Mouse (Mus musculus) forebrain, postnatal 0 days (tissue): ENCODE data around the gene Krt86. TPM values are rescaled to one million over a fixed set of nuclear protein-coding genes. Genes with fewer than 3 reads are reported as not detected.

Experiments used
- ATAC-seq: fragments of 200-750 bp; cut with Nextera tagmentation; 2 replicates; pipeline ENCODE4 v1.8.0; 2017; ENCODE audit warnings: mild to moderate bottlenecking, moderate library complexity
- DNase-seq: peaks from one replicate; pipeline ENCODE4 v3.0.0-alpha.2; 2015
- H3K27ac ChIP-seq: fragments of 300-500 bp; sonication (generic); 2 replicates; pipeline ENCODE4 v1.5.1; 2014; ENCODE audit warnings: low read depth, mild to moderate bottlenecking, antibody characterized with exemption, low read length, moderate library complexity, mixed read lengths
- H3K27me3 ChIP-seq: fragments of 300-500 bp; sonication (generic); 2 replicates; pipeline ENCODE4 v1.6.1; 2014; ENCODE audit warnings: mild to moderate bottlenecking, low read length, mixed read lengths; ENCODE audit not compliant: insufficient read depth
- H3K36me3 ChIP-seq: fragments of 300-500 bp; sonication (generic); 2 replicates; pipeline ENCODE4 v1.6.1; 2014; ENCODE audit warnings: mild to moderate bottlenecking, moderate library complexity; ENCODE audit not compliant: insufficient read depth
- H3K4me1 ChIP-seq: fragments of 300-500 bp; sonication (generic); 2 replicates; pipeline ENCODE4 v1.6.1; 2014; ENCODE audit warnings: antibody characterized with exemption; ENCODE audit not compliant: insufficient read depth
- H3K4me2 ChIP-seq: fragments of 300-500 bp; sonication (generic); 2 replicates; pipeline ENCODE4 v1.6.1; 2014; ENCODE audit warnings: low read depth, mild to moderate bottlenecking, moderate library complexity
- H3K4me3 ChIP-seq: fragments of 300-500 bp; sonication (generic); 2 replicates; pipeline ENCODE4 v1.5.1; 2014; ENCODE audit warnings: low read depth, low read length, mixed read lengths
- H3K9ac ChIP-seq: fragments of 300-500 bp; sonication (generic); 2 replicates; pipeline ENCODE4 v1.6.1; 2014; ENCODE audit warnings: mild to moderate bottlenecking
- H3K9me3 ChIP-seq: fragments of 300-500 bp; sonication (generic); 2 replicates; pipeline ENCODE4 v1.6.1; 2016; ENCODE audit warnings: low read length
- CTCF ChIP-seq: sonication (generic); IDR thresholded peaks from 2 replicates; pipeline ENCODE4 v1.5.1; 2016; ENCODE audit warnings: antibody characterized with exemption, control low read depth, low read depth
- WGBS: fragments of 180-500 bp; shearing (Covaris S2); extraction: QIAGEN DNeasy Blood & Tissue Kit; methylation state at CpG from one replicate; pipeline ENCODE4 v1.1.7; 2014; 5-methylcytosine and 5-hydroxymethylcytosine counted together
- polyA plus RNA-seq: library from polyadenylated mRNA; unstranded; fragments of >200 nt; fragmentation: Nextera tagmentation; extraction: Ambion mirVana; gene quantifications from 2 replicates; pipeline ENCODE4 v1.2.1, GENCODE M21; 2015
- total RNA-seq: library from RNA; depleted of rRNA; stranded (reverse); fragments of >200 nt; gene quantifications from 2 replicates; pipeline ENCODE4 v1.2.3, GENCODE M21; 2014

Krt86 gene
- total and polyA plus RNA-seq, 2 experiments from 2014 or later = 0.14 to 0.19 TPM

- no peak overlapping the region for H3K4me3 ChIP-seq
- H3K9me3 ChIP-seq = 0 out of 2 replicates have a peak, but pooled peaks cover 3% of the 10 kb centered on the region
- H3K4me2 ChIP-seq = no peak overlapping the region
- no peaks in the 10 kb centered on the region for H3K4me1 ChIP-seq
- H3K36me3 ChIP-seq = no peaks in the 10 kb centered on the region
- WGBS = 9% methylated on average over 13 of the region's 13 CpGs
- H3K27ac ChIP-seq = no peak overlapping the region
- DNase-seq = peak; percentile 54
- H3K27me3 ChIP-seq = no peaks in the 10 kb centered on the region
- peak; percentile 68 for TF ChIP-seq CTCF
- ATAC-seq = peak; percentile 79
- no peak overlapping the region for H3K9ac ChIP-seq
These were observed 20.1 kb upstream of the Krt86 start for GRCm38 (mm10) chr15:101453093-101453736.

- DNase-seq (no peak), ATAC-seq (no peak)
- Histone ChIP-seq H3K27me3 (no peaks in the 10 kb centered on the region), H3K36me3 (no peaks in the 10 kb centered on the region), H3K4me1 (no peaks in the 10 kb centered on the region), H3K9ac (no peak overlapping the region), H3K4me2 (no peak overlapping the region), H3K9me3 (0 out of 2 replicates have a peak, but pooled peaks cover 3% of the 10 kb centered on the region), H3K27ac (no peak overlapping the region), H3K4me3 (no peak overlapping the region)
- WGBS = 93% methylated on average over 8 of the region's 8 CpGs
- no peak for TF ChIP-seq CTCF
These were observed 18.5 kb upstream of the Krt86 start for GRCm38 (mm10) chr15:101454774-101455173.

DNA sequence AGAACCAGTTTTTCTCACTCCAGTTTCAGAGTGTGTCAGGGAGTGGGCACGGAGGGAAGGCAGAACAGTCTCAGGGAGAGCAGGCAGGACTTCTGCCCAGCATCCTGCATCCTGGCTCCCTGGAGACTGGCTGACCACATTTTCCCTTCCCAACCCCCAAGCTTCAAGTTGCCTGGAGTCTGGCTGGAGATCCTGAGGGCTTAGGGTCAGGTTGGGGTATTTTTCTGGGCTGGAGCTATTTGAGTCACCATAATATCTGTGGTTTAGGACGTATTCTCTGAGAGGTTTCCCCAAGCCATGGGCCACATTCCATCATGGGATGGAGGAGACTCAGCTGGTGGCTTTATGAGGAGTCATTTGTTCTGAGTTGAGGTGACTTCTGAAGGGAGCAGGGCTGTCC, 18.0 kb upstream of the Krt86 start:
- no peaks in the 10 kb centered on the region for H3K36me3 ChIP-seq
- H3K4me3 ChIP-seq = no peak overlapping the region
- no peak for DNase-seq
- no peak overlapping the region for H3K4me2 ChIP-seq
- no peak overlapping the region for H3K9ac ChIP-seq
- H3K4me1 ChIP-seq = no peaks in the 10 kb centered on the region
- TF ChIP-seq CTCF = no peak
- no peaks in the 10 kb centered on the region for H3K27me3 ChIP-seq
- 92% methylated on average over 2 of the region's 2 CpGs for WGBS
- ATAC-seq = no peak
- no peak overlapping the region for H3K27ac ChIP-seq
- 0 out of 2 replicates have a peak, but pooled peaks cover 3% of the 10 kb centered on the region for H3K9me3 ChIP-seq

DNA sequence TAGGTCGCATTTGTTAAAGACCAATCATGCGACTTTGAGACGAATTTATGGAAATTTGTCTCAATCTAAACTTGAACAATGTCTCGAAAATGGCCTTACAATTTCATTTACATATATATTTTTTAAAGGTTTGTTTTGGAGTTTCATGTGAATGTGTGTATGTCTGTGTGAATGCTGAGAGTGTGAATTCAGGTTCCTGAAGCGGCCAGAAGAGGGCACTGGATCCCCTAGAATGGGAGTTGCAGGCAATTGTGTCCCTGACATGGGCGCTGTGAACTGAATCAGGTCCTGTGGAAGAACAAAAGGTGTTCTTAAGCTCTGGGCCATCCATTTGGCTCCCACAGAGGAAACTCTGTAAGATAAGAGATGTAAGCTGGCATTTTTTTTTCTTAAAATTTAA, 17.4 kb upstream of the Krt86 start:
- H3K9me3 ChIP-seq = 0 out of 2 replicates have a peak, but pooled peaks cover 3% of the 10 kb centered on the region
- ATAC-seq = no peak
- no peak overlapping the region for H3K4me2 ChIP-seq
- no peak for TF ChIP-seq CTCF
- H3K4me1 ChIP-seq = no peaks in the 10 kb centered on the region
- WGBS = 90% methylated on average over 6 of the region's 6 CpGs
- H3K4me3 ChIP-seq = no peak overlapping the region
- H3K27me3 ChIP-seq = no peaks in the 10 kb centered on the region
- H3K9ac ChIP-seq = no peak overlapping the region
- DNase-seq = no peak
- H3K36me3 ChIP-seq = no peaks in the 10 kb centered on the region
- H3K27ac ChIP-seq = no peak overlapping the region

DNA sequence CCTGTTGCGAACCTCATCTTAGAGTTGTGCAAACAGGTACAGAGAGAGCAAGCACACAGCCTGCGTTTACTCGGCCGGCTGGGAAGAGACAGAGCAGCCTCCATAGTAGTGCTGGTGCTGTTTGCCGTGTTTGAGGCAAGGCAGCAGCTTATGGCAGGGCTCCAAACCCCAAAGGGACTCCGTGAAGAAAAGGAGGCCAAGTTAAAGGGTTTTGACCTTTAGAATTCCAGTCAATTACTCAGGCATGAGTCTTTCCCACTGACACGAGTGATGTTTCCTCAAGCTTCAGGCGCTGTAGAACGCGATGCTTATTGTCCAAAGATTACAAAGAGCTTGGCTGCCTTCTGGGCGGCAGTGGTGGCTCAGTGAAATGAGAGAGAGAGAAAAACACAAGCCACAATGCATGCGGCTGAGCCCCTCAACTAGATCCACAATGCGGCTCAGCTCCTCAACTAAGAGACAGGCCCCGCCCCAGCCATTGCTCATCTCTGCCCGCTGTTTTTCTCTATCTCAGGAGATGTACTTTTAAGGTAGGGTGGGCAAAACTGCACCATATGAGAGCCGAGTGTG, 14.8 kb upstream of the Krt86 start:
- TF ChIP-seq CTCF = no peak
- ATAC-seq = peak; percentile 29
- H3K4me3 ChIP-seq = no peak overlapping the region
- no peaks in the 10 kb centered on the region for H3K4me1 ChIP-seq
- 34% methylated on average over 16 of the region's 16 CpGs for WGBS
- peak overlapping the region; percentile 10; the same call in 1 of the 2 replicates for H3K9ac ChIP-seq
- H3K27me3 ChIP-seq = no peaks in the 10 kb centered on the region
- H3K27ac ChIP-seq = no peak overlapping the region
- no peaks in the 10 kb centered on the region for H3K36me3 ChIP-seq
- no peak overlapping the region for H3K4me2 ChIP-seq
- peak; percentile 29 for DNase-seq
- 0 out of 2 replicates have a peak, but pooled peaks cover 3% of the 10 kb centered on the region for H3K9me3 ChIP-seq

DNA sequence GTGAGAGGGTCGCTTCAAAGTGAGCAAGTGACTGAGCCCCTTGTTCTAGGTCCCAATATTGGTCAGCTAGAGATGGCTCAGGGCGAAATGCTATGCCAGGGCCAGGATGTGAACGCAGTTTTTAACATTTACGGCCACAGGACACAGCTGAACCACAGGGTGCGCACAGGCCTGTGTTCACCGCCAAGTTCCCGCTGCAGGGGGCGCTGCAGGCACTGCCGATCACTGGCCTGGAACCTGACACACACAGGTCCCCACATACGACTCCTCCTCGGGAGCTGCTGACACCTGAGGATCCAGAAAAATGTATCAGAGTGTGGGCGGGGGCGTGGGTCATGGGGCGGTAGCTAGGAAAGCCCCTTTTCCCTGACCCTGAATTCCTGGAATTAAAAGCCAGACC, 14.0 kb upstream of the Krt86 start:
- no peaks in the 10 kb centered on the region for H3K4me1 ChIP-seq
- no peaks in the 10 kb centered on the region for H3K27me3 ChIP-seq
- H3K36me3 ChIP-seq = no peaks in the 10 kb centered on the region
- 0 out of 2 replicates have a peak, but pooled peaks cover 3% of the 10 kb centered on the region for H3K9me3 ChIP-seq
- peak; percentile 18; the same call in 1 of the 2 replicates for TF ChIP-seq CTCF
- ATAC-seq (no peak), DNase-seq (no peak)
- no peak overlapping the region for H3K9ac ChIP-seq
- H3K4me2 ChIP-seq = no peak overlapping the region
- 85% methylated on average over 14 of the region's 14 CpGs for WGBS
- no peak overlapping the region for H3K4me3 ChIP-seq
- H3K27ac ChIP-seq = no peak overlapping the region

DNA sequence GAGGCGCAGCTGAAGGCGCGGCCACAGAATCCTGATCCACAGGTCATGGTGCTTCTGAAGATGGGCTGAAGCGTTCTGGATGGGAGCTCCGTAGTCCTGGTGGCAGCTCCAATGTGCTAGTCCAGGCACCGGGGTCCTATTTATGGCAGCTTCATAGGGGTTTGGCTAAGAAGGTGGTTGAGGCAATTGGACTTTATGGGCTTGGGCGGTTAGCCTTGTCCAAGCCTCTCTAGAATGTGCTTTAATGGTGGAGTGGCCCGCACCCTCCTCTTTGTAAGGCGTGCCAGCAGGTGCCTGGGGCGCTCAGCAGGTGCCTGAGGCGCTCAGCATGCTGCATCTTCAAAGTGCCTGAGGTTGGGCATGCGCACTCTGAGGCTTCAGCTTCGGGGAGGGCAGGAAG, 9.6 kb upstream of the Krt86 start, which contains the start of gene Krt81:
Krt81 (minus strand) TSS at position 101 of the 400 bp plus-strand sequence.
- 85% methylated on average over 13 of the region's 13 CpGs for WGBS
- no peaks in the 10 kb centered on the region for H3K36me3 ChIP-seq
- no peak for ATAC-seq
- no peak within 1 kb of the TSS for H3K9ac ChIP-seq
- no peak within 1 kb of the TSS for H3K4me2 ChIP-seq
- no peak for DNase-seq
- H3K27me3 ChIP-seq = no peaks in the 10 kb centered on the region
- TF ChIP-seq CTCF = no peak
- H3K4me3 ChIP-seq = no peak within 1 kb of the TSS
- H3K27ac ChIP-seq = no peak within 1 kb of the TSS
- H3K4me1 ChIP-seq = no peaks in the 10 kb centered on the region
- H3K9me3 ChIP-seq = no peaks in the 10 kb centered on the region
